Mouse (Mus musculus) heart, embryonic 10.5 days (tissue): ENCODE results near the gene Usp29. TPM values are rescaled to one million over a fixed set of nuclear protein-coding genes. Genes with fewer than 3 reads are reported as not detected.
"Not testable (repeated sequence)": the region's sequence is repeated elsewhere in the genome, so short reads cannot be mapped to it uniquely, and the experiment has no call there.

Experiments used
- DNase-seq: peaks from one replicate; pipeline ENCODE4 v3.0.0-alpha.2; 2017; ENCODE audit warnings: low spot score
- H3K27ac ChIP-seq: fragments of 300-500 bp; sonication (generic); 2 replicates; pipeline ENCODE4 v1.5.1; 2016; ENCODE audit warnings: mild to moderate bottlenecking
- H3K27me3 ChIP-seq: fragments of 300-500 bp; sonication (generic); 2 replicates; pipeline ENCODE4 v1.6.1; 2016; ENCODE audit warnings: mild to moderate bottlenecking; ENCODE audit not compliant: poor library complexity, insufficient read depth, severe bottlenecking
- H3K36me3 ChIP-seq: fragments of 300-500 bp; sonication (generic); 2 replicates; pipeline ENCODE4 v1.6.1; 2016; ENCODE audit warnings: mild to moderate bottlenecking, moderate library complexity
- H3K4me1 ChIP-seq: fragments of 300-500 bp; sonication (generic); 2 replicates; pipeline ENCODE4 v1.6.1; 2016; ENCODE audit warnings: mild to moderate bottlenecking
- H3K4me3 ChIP-seq: fragments of 300-500 bp; sonication (generic); 2 replicates; pipeline ENCODE4 v1.5.1; 2016; ENCODE audit warnings: mild to moderate bottlenecking, moderate library complexity
- H3K9me3 ChIP-seq: fragments of 300-500 bp; sonication (generic); 2 replicates; pipeline ENCODE4 v1.6.1; 2016; ENCODE audit warnings: mild to moderate bottlenecking, moderate library complexity
- WGBS: fragments of 180-500 bp; shearing (Covaris S2); methylation state at CpG from one replicate; pipeline ENCODE4 v1.1.7; 2016; 5-methylcytosine and 5-hydroxymethylcytosine counted together
- polyA plus RNA-seq: library from polyadenylated mRNA; unstranded; fragments of >200 nt; fragmentation: Nextera tagmentation; extraction: Ambion mirVana; gene quantifications from 2 replicates; pipeline ENCODE4 v1.2.1, GENCODE M21; 2016

Gene Usp29
- polyA plus RNA-seq, 1 experiment from 2014 or later = 20.7 TPM

DNA sequence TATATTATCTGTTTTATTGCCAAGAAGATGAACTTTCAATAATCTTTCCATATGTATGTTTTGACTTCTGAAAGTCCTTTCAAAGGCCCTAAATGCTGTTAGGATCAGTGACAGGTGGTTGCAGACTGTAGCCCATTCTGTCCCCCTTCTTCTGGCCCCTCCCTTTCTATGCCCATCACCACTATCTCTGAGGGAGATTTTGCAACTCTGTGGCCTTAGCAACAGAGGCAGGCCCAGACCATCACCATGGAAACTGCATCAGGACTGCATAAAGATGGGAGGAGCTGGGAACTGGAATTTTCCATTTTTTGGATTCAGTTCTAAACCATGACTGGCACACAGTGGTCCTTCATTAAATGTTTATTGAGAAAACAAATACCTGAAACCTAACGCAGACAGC is 139.2 kb downstream of the Usp29 start:
- Histone ChIP-seq H3K27me3 (no peaks in the 10 kb centered on the region), H3K4me1 (no peaks in the 10 kb centered on the region), H3K9me3 (no peaks in the 10 kb centered on the region), H3K36me3 (no peaks in the 10 kb centered on the region), H3K4me3 (no peak overlapping the region), H3K27ac (no peak overlapping the region)
- no peak for DNase-seq
- WGBS = 71% methylated on average over 1 of the region's 1 CpGs

DNA sequence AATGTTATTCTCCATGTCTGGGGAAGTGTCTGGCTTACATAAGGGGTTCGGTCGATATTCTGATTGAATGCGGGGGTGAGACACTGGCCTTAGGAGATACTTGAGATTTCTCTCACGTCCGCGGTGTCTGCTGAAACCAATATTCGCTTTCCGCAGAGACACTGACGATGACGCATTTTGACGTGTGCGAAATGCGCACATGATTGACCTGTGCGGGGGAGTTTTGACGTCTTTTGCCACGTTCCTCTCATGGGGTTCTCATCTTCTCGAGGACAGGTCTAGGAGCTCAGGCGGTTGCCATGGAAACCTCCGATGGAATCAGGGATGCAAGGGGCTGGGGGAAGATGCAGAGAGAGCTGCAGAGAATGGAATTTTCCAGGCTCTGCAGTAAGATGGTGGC is 144.1 kb downstream of the Usp29 start:
- no peaks in the 10 kb centered on the region for H3K9me3 ChIP-seq
- WGBS = 75% methylated on average over 19 of the region's 19 CpGs
- no peaks in the 10 kb centered on the region for H3K36me3 ChIP-seq
- no peak for DNase-seq
- H3K4me1 ChIP-seq = peaks cover 2% of the 10 kb centered on the region; the same call in 1 of the 2 replicates
- no peaks in the 10 kb centered on the region for H3K27me3 ChIP-seq
- no peak overlapping the region for H3K4me3 ChIP-seq
- H3K27ac ChIP-seq = no peak overlapping the region

DNA sequence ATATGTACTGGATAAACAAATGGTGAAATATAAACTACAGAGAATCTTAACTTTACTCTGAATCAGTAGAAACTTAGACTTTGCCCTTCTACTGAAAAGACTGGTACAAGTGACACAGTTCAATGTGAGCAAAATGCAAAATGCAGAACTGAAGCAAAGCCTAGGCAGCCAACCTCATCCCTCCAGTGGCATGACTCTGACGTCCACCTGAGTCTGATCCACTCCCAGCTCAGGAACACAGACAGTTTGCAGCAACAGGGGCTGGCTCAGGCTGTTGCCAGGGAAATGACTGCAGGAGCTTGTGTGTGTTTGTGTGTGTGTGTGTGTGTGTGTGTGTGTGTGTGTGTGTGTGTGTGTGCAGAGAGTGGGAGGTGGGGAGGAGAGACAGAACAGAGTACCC is 147.8 kb downstream of the Usp29 start:
- Histone ChIP-seq H3K27me3 (no peaks in the 10 kb centered on the region), H3K27ac (no peak overlapping the region), H3K4me3 (no peak overlapping the region), H3K9me3 (no peaks in the 10 kb centered on the region), H3K36me3 (no peaks in the 10 kb centered on the region), H3K4me1 (peaks cover 17% of the 10 kb centered on the region; the same call in 1 of the 2 replicates)
- DNase-seq = no peak
- WGBS = 60% methylated on average over 1 of the region's 1 CpGs

DNA sequence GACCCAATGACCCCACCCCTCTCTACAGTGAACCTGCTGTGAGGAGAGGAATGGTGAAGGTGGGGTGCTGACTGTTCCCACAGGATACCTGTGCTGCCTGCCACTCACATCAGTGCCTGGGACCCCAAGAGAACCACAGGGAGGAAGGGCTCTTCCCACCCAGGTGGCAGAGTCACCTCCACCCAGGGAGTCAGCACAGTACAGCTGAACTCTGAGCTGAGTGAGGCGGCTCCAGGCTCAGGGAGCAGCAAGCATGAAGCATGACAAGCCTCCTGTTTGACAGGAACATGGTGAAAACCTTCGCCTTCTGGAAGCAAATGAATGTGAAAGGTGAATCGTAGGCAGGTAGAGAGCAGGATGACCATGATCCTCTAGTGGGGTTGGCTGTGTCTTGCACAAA is 148.5 kb downstream of the Usp29 start:
- WGBS = 92% methylated on average over 3 of the region's 3 CpGs
- not testable (repeated sequence) for H3K27me3 ChIP-seq, H3K27ac ChIP-seq, H3K9me3 ChIP-seq, H3K36me3 ChIP-seq, DNase-seq, H3K4me3 ChIP-seq
- peaks cover 23% of the 10 kb centered on the region for H3K4me1 ChIP-seq

DNA sequence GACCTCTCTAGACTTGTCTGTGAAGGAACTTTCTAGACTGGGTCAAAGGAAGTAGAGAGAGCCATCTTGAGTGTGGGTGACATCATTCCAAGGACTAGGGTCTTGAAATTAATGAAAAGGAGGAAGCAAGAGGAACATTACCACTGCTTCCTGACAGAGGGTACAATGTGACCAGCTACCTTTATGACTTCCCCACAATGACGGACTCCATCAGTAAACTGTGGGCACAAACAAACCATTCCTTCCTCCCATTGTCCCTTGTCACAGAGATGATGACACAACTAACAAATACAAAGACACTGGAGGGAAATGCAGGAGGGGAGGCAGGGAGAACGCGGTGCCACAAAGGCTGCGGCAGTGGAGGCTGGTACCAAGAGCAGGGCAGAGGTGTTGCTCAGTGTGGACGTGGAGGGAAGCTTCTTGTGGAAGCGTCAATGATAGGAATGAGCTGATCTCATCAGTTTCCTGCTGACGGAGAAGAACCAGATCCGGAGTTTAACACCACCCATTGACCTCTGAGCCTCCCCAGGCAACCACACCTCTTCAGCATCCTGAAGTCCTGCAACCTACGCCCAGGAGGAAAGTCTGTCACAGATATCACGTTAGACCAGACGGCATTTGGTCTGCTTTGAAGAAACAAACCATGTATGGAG is 149.3 kb downstream of the Usp29 start:
- no peaks in the 10 kb centered on the region for H3K27me3 ChIP-seq
- peaks cover 26% of the 10 kb centered on the region for H3K4me1 ChIP-seq
- 27% methylated on average over 11 of the region's 11 CpGs for WGBS
- H3K36me3 ChIP-seq = no peaks in the 10 kb centered on the region
- no peaks in the 10 kb centered on the region for H3K9me3 ChIP-seq
- H3K27ac ChIP-seq = peak overlapping the region; percentile 38
- peak; percentile 87 for DNase-seq
- H3K4me3 ChIP-seq = no peak overlapping the region

DNA sequence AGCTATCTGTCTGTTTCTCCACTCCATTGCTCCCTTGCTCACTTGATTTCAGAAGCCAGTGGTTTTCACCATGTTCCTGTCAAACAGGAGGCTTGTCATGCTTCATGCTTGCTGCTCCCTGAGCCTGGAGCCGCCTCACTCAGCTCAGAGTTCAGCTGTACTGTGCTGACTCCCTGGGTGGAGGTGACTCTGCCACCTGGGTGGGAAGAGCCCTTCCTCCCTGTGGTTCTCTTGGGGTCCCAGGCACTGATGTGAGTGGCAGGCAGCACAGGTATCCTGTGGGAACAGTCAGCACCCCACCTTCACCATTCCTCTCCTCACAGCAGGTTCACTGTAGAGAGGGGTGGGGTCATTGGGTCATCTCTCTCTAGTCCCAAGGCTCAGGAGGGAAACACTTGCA is 150.5 kb downstream of the Usp29 start:
- WGBS = 89% methylated on average over 1 of the region's 1 CpGs
- not testable (repeated sequence) for H3K27ac ChIP-seq

DNA sequence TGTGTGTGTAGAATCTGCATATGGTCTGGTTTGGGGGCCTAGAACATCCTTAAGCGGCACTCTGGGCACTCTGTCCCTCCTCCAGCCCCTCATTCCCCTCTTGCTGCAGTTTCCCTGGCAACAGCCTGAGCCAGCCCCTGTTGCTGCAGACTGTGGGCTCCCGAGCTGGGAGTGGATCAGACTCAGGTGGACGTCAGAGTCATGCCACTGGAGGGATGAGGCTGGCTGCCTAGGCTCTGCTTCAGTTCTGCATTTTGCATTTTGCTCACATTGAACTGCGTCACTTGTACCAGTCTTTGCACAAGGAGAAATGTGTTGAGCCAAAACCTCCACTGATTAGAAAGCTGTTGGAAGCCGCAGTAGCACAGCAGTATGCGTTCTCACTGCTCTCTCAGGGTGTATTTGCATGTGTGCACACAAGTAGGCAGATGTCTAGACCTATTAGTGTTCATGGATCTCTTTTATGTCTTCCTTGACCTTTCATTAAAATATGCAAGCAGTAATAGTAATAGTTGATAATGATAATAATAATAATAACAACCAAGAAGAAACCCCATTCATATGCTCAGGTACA is 151.2 kb downstream of the Usp29 start:
- Histone ChIP-seq H3K4me3 (no peak overlapping the region), H3K27me3 (no peaks in the 10 kb centered on the region), H3K27ac (peak overlapping the region; percentile 37; the same call in 1 of the 2 replicates), H3K9me3 (no peaks in the 10 kb centered on the region), H3K36me3 (no peaks in the 10 kb centered on the region), H3K4me1 (peaks cover 34% of the 10 kb centered on the region)
- no peak for DNase-seq
- WGBS = 63% methylated on average over 6 of the region's 6 CpGs

More for the DNA sequence above, 150.5 kb downstream of the Usp29 start:
- H3K36me3 ChIP-seq, DNase-seq, H3K27me3 ChIP-seq, H3K4me3 ChIP-seq, H3K9me3 ChIP-seq: not testable (repeated sequence)
- peaks cover 34% of the 10 kb centered on the region for H3K4me1 ChIP-seq

DNA sequence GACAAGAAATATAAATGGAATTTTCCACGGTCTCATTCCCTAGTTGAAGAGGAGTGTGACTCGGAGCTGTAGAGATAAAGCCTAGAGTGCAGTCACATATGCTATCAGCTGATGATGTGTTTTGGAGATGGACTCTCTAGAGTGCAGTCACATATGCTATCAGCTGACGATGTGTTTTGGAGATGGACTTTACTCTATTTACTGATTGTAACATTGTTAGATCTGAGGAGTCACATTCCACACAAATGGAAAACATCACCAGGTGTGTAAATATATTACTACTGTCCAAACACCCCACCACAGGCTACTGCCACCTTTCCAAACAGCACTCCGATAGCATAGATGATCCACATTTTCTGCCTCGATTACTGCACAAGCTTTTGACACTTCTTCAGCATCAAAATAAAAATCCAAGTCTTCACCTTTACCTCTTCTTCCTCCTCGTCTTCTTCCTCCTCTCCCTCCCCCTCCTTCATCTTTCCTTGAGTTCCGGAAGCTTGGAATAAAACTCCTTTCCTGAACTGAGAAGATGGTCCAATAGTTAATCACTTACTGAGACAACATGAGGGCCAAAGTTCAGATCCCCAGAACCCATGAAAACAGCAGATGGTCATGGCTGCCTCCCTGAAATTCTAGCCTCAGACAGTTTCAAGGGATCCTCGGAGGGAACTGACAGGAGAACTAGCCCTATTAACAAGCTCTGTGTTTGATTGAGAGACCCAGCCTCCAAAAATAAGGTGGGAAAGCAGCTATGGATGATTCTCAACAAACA is 153.2 kb downstream of the Usp29 start:
- no peaks in the 10 kb centered on the region for H3K36me3 ChIP-seq
- no peaks in the 10 kb centered on the region for H3K9me3 ChIP-seq
- no peak overlapping the region for H3K4me3 ChIP-seq
- 55% methylated on average over 8 of the region's 8 CpGs for WGBS
- H3K4me1 ChIP-seq = peaks cover 34% of the 10 kb centered on the region
- H3K27me3 ChIP-seq = no peaks in the 10 kb centered on the region
- DNase-seq = no peak
- no peak overlapping the region for H3K27ac ChIP-seq

DNA sequence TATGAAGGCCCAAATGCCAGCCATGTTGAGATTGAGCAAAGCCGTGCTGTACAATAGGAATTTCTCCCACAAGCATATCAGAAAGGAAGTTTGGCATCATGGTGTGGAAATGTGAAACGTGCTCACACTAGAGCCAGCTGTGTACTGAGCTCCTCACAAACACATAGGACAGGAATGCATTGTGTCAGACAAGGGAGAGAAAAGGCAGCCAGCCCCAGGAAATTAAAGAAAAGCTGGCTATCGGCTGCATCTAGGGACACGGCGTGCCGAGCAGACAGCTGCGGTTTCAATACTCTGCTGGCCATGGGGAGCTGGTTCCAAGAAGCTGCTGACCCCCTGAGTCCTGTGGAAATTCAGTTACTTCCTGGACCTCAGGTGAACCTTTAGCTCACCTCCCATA is 155.0 kb downstream of the Usp29 start:
- Histone ChIP-seq H3K4me1 (peaks cover 24% of the 10 kb centered on the region), H3K27me3 (no peaks in the 10 kb centered on the region), H3K27ac (0 out of 2 replicates have a peak overlapping the region, but pooled peaks have one; percentile 43), H3K36me3 (no peaks in the 10 kb centered on the region), H3K4me3 (no peak overlapping the region), H3K9me3 (no peaks in the 10 kb centered on the region)
- no peak for DNase-seq
- 76% methylated on average over 7 of the region's 7 CpGs for WGBS

DNA sequence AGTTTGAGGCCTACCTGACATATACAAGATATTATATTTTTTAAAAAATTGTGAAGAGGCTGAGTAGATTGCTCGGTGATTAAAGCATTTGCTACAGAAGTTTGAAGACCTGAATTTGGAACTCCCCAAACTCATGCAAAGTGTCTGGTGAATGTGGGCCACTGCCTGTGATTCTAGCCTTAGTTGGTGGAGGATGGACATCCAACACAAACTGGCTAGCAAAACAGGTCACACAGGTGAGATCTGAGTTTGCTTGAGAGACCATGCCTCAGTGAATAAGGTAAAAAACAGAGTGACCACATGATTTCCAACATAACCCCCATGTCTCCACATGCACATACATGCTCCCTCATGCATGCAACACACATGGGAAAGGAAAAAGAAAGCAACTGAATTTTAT is 156.5 kb downstream of the Usp29 start:
- H3K4me1 ChIP-seq = peaks cover 19% of the 10 kb centered on the region
- WGBS = 88% methylated on average over 1 of the region's 1 CpGs

DNA sequence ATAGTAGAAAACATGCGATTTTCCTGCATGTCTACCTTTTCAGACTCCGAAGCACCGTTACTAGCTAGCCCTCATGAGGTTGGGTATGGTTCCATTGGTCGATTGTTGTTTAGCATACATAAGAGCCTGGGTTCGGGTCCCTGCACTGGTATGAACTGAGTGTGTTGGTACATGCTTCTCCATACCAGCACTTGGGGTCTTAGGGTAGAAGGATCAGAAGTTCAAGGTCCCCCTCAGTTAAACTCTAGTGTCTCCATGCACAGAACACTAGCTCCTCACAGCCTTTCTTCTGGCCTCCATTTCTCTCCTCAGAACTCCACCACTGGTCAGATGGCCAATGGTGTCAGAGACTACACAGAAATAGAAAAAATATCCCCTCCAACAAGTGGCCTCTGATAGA is 159.5 kb downstream of the Usp29 start:
- Histone ChIP-seq H3K4me1 (peaks cover 7% of the 10 kb centered on the region; the same call in 1 of the 2 replicates), H3K27me3 (no peaks in the 10 kb centered on the region), H3K36me3 (no peaks in the 10 kb centered on the region), H3K9me3 (no peaks in the 10 kb centered on the region), H3K27ac (no peak overlapping the region), H3K4me3 (no peak overlapping the region)
- no peak for DNase-seq
- 94% methylated on average over 5 of the region's 5 CpGs for WGBS

More for the DNA sequence above, 156.5 kb downstream of the Usp29 start:
- Histone ChIP-seq H3K27ac (no peak overlapping the region), H3K27me3 (no peaks in the 10 kb centered on the region), H3K4me3 (no peak overlapping the region), H3K36me3 (no peaks in the 10 kb centered on the region), H3K9me3 (no peaks in the 10 kb centered on the region)
- DNase-seq = no peak

DNA sequence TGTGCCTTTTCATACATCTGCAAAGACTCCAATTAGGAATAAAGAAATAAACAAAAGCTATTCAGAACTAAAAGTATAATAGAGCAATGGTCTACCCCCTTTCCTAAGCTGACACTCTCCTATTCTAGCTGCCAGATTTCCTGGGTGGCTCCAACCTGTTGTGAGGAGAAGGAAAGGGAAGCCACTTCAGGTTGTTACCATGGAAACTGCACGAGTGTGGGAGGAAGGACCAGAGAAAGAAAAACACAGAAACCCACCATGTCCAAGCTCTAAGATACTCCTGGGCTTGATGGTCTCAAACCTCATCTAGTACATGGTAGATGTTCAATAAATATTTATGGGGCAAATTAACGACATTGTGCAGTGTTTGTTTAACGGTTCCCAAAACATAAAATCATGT is 160.8 kb downstream of the Usp29 start:
- no peak overlapping the region for H3K4me3 ChIP-seq
- no peak overlapping the region for H3K27ac ChIP-seq
- no peaks in the 10 kb centered on the region for H3K36me3 ChIP-seq
- no peaks in the 10 kb centered on the region for H3K4me1 ChIP-seq
- DNase-seq = no peak
- WGBS = 64% methylated on average over 3 of the region's 3 CpGs
- no peaks in the 10 kb centered on the region for H3K9me3 ChIP-seq
- no peaks in the 10 kb centered on the region for H3K27me3 ChIP-seq

DNA sequence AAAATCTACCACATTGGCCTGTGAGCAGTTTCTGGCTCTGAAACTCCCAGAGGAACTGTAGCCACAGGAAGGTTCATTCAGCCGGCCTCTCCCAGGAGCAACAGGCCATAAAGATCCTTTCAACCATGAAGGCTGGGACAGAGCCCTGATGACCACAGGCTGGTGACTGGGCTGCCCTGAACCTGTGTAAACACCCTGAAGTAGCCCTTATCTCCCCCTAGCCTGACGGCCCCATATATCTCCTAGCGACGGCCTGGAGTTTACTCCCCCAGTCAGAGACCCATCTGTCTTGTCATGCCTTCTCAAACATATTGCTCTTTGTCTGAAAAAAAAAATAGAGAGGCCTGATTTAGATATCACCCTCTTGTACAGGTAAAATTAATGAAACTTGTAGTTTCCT is 166.6 kb downstream of the Usp29 start:
- 3% methylated on average over 4 of the region's 4 CpGs for WGBS
- not testable (repeated sequence) for H3K9me3 ChIP-seq

More for the DNA sequence above, 166.6 kb downstream of the Usp29 start:
- H3K4me1 ChIP-seq, H3K4me3 ChIP-seq, DNase-seq, H3K36me3 ChIP-seq, H3K27me3 ChIP-seq: not testable (repeated sequence)
- H3K27ac ChIP-seq = peak overlapping the region; percentile 72; the same call in 1 of the 2 replicates
